Mouse (Mus musculus): ENCODE results near the gene Dguok. TPM values are rescaled to one million over a fixed set of nuclear protein-coding genes. Genes with fewer than 3 reads are reported as not detected.
A peak's percentile ranks its signal among the peaks of the same experiment; 100 is the strongest.

The Dguok gene
- polyA plus RNA-seq, 1 experiment: 106 TPM

- peak; percentile 88 for DNase-seq (ENCODE audit: low spot score)
These were observed 50.4 kb downstream of the Dguok start for GRCm38 (mm10) chr6:83456131-83456983.

DNA sequence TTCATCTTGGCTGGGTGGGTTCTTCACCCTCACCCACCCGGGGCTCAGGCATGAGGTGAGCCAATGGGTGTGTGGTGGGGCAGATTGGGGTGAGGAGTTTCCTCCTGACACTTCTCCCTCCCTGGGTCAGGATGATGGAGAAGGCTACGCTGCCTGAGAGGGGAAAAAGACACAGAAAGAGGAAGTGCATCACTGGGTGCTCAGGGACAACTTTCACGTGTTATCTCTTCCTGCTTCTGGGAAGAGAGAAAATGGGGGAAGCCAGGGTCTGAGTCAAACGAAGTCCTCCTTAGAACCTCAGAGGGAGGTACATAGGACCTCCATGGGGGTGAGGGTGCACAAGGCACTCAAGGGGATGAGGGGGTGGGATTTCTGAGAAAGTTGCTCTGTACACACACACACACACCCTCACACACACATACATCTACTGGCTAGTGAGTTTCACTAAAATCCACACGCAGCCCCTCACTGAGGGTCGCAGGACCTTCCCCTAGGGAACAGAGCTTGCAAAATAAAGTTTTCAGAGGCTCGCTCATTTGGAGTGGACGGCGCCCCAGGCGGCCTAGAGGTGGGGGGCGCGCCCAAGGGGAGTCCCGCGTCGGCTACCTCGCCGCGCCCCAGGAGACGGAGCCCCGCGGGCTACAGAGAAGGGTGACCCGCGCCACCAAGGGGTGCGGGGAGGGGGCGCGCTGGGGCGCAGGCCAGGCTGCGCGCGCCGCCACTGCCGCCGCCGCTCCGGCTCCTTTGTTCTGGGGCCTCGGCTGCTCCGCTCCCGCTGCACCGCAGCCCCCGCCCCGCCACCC, 51.2 kb downstream of the Dguok start:
- DNase-seq (ENCODE audit: low spot score): no peak

- no peak for DNase-seq (ENCODE audit: low spot score)
These were observed 53.1 kb downstream of the Dguok start for GRCm38 (mm10) chr6:83453706-83454105.

GRCm38 (mm10) chr6:83450451-83451303, 56.1 kb downstream of the Dguok start:
- no peak for DNase-seq (ENCODE audit: low spot score)

- DNase-seq (ENCODE audit: low spot score): no peak
These were observed 57.3 kb downstream of the Dguok start for GRCm38 (mm10) chr6:83449440-83449839.

- no peak for DNase-seq (ENCODE audit: low spot score)
These were observed 57.9 kb downstream of the Dguok start for GRCm38 (mm10) chr6:83448911-83449310.

DNA sequence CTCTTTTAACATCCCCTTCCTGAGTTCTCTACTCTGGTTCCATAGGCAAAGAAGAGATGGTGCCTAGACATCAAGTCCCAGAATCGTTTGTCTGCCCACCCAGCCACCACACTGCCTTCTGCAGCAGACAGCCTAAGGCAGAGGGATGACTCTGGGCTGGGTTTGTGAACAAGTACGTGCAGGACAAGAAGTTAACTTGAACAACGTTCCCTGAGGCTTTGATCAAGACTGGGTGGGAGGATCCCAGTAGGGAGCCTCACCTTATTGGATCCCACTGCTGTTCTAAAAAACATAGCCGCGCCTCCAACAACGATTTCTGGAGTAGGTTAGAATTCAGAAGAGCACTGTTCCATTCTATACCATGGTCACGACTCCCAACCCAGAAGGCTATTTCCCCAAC, 59.7 kb downstream of the Dguok start:
- DNase-seq (ENCODE audit: low spot score): no peak

DNA sequence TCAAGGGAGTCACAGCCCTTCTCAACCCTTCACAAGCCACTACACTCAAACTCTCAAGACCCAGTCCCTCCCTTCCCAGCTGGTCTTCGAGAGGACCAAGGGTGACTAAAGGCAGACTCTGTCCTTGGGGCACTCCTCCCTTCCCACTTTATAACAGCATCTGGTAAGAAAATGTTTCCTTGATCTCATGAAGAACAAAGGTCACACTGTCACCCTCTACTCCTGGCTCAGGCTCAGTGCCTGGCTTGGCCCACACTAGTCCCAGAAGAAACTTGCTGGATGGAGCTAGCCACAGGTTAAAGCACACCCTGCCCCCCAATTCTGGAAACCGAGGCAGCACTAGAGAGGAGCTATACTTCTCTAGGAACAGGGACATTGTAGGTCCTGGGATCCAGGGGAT, 61.0 kb downstream of the Dguok start:
- DNase-seq (ENCODE audit: low spot score): no peak

DNA sequence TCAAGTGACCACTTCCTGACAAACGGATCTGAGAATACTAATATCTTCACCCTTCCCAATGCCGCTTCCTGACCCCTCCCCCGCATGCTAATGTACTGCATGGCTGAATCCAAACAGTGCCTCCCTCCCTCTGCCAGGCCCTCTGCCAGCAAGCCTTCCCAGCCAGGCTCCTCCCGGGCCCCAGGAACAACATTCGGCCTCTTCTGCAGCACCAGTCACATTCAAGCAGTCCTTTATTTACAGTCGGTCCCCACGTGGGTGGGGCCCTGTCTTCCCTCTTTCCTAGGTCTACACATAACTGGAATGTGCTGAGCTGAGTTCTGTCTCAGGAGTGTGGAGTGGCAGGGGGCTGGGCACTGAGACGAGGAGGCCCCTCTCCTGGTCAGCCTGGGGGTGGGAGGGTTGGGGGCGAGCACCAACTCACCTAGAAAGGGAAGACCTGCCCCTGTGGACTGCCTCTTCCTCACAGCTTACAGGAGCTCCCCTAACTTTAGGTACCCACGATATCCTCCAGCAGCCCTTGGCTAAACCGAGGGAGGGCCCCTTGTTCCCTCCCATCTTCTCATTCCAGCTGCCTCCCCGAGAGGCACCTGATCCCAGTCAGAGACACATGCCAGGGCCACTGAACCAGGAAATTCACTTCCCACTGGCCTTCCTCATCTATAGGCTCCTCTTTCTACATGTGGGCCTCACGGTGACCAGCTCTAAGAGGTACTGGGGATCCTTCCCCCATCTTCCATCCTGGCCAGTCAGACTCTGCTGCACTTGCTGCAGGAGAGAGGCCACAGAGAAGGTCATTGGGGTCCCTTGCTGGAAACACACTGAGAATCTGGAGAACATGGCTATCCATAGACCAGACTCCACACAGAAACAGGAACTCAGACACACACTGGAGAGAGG, 63.1 kb downstream of the Dguok start:
- DNase-seq (ENCODE audit: low spot score): no peak

GRCm38 (mm10) chr6:83442639-83443038, 64.1 kb downstream of the Dguok start:
- no peak for DNase-seq (ENCODE audit: low spot score)

GRCm38 (mm10) chr6:83441259-83442061, 65.3 kb downstream of the Dguok start:
- peak; percentile 90 for DNase-seq (ENCODE audit: low spot score)

GRCm38 (mm10) chr6:83440510-83441258, 66.1 kb downstream of the Dguok start:
- DNase-seq (ENCODE audit: low spot score): no peak

DNA sequence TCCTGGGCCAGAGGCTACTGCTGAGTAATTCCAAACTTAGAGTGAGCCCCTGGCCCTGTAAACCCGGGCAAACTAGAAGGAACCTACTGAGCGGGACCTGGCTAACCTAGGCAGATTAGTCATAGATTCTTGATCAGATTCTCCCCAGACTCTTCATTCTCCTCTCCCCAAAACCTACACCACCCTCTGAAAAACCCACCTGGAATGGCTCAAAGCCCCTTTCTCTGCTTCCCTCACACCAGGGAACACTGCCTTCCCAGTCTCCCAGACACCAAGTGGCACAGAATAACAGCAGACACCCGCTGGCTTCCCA, 66.6 kb downstream of the Dguok start:
- no peak for DNase-seq (ENCODE audit: low spot score)

DNA sequence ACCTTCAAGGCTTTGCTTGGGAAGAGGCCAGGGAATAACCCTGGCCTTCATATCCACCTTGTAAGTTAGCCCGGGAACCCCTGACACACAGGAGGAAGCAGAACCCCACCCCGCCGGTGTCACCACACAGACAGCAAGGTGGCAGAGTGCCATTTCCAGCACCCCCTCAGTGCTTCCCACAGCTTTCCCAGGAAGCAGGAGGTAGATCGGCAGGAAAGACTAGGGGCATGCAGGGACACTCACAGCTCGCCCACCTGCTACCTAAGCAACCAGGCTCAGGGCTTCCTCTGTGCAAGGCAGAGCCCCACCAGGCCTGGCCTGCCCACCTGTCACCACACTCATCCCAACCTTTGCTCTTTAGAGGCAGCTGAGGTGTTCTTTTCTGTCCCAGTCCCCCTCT, 67.0 kb downstream of the Dguok start:
- DNase-seq (ENCODE audit: low spot score): no peak

GRCm38 (mm10) chr6:83439119-83439767, 67.5 kb downstream of the Dguok start:
- DNase-seq (ENCODE audit: low spot score): no peak

DNA sequence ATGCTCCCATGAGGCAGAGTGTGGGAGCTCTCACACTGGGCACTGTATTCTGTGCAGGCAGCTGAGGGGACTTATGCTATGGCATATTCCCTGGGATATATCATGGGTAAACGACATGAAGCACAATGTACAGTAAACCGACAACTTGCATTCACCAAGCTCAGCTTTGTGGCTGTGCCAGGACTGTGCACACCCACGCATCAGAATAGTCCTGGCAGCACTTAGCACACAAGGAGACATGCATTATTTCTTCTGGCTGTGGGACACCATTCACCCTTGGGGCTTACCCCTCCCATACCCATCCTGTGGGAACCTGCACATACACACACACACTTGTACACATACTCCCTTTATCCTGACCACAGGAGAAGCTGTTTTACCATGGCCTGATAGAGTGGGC, 68.2 kb downstream of the Dguok start:
- no peak for DNase-seq (ENCODE audit: low spot score)

- no peak for DNase-seq (ENCODE audit: low spot score)
These were observed 69.0 kb downstream of the Dguok start for GRCm38 (mm10) chr6:83437802-83438201.

DNA sequence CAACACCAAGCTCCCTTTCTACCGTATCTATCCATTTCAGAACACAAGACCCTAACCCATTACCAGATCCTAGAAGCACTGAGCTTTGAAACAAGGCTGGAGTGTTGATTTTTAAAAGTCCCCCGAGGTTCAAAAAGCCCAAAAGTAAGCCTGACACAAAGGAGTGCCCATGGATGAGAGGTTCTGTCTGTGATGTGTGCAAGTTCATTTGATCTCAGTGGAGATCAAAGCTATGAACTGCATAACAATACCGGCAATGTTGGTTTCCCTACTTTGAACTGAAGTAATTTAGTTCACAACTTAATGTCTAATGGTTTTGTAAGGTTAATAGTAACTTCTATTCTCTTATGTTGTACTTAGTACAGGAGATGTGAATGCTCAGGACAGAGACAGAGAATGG, 69.5 kb downstream of the Dguok start:
- DNase-seq (ENCODE audit: low spot score): no peak

GRCm38 (mm10) chr6:83436547-83436946, 70.2 kb downstream of the Dguok start:
- no peak for DNase-seq (ENCODE audit: low spot score)
